ENCODE assay signal across 22 mouse cellular contexts in genomic region chr5:113459942-113460341, GRCm38 (mm10). TPM values are rescaled to one million over a fixed set of nuclear protein-coding genes. Genes with fewer than 3 reads are reported as not detected.
A peak's percentile ranks its signal among the peaks of the same experiment; 100 is the strongest.
DNase-seq lines count a peak whose midpoint lies in the region; ATAC-seq lines count a peak whose summit lies in the region.
"Had no signal": no experiment of that assay in that cellular context is flagged by ENCODE, and none has a peak within 500 bp of the region (broad histone marks: within the 10 kb centered on the region; RNA-seq: fewer than 3 reads in every experiment).

No protein-coding gene starts in this region.

- no peaks in the 10 kb centered on the region for H3K9me3 ChIP-seq in hindbrain, embryonic 11.5 days (ENCODE audit: control insufficient read depth, low read length)
- H3K9me3 ChIP-seq in hindbrain, embryonic 10.5 days = 0 out of 2 replicates have a peak, but pooled peaks cover under 1% of the 10 kb centered on the region
- no peaks in the 10 kb centered on the region for H3K9me3 ChIP-seq in midbrain, embryonic 12.5 days
- no peaks in the 10 kb centered on the region for H3K9me3 ChIP-seq in midbrain, embryonic 10.5 days (replicated peaks)
- no peaks in the 10 kb centered on the region for H3K9me3 ChIP-seq in midbrain, embryonic 16.5 days (replicated peaks; ENCODE audit: control insufficient read depth, low read length, poor library complexity, severe bottlenecking)
- H3K9me3 ChIP-seq: hindbrain, embryonic 13.5 days had no signal

- DNase-seq in cerebellum, adult 9-10 months = peak; percentile 6
- DNase-seq in cerebellum, postnatal 4 days (ENCODE audit: low spot score in 2 of 2) = no peak
- DNase-seq in hindbrain, embryonic 11.5 days (ENCODE audit: low spot score) = peak; percentile 50
- DNase-seq in hindbrain, embryonic 10.5 days (ENCODE audit: low spot score) = no peak
- no peak for DNase-seq in midbrain, embryonic 10.5 days (ENCODE audit: low spot score)
- DNase-seq in natural killer cell, adult 2 months (ENCODE audit: low spot score in 2 of 2) = no peak
- DNase-seq: adrenal gland, adult 8-10 months; adrenal gland, postnatal 36 days; B cell, adult 2 months; cerebellum, adult 11 months; cerebellum, adult 8-10 months; cerebellum, postnatal 25 days; gastrocnemius, postnatal 36 days; heart, postnatal 36 days had no signal

- H3K27ac ChIP-seq in hindbrain, embryonic 11.5 days (ENCODE audit: low read depth, low read length) = no peak overlapping the region
- no peak overlapping the region for H3K27ac ChIP-seq in hindbrain, embryonic 10.5 days
- 0 out of 2 replicates have a peak overlapping the region, but pooled peaks have one; percentile 15 for H3K27ac ChIP-seq in midbrain, embryonic 12.5 days (replicated peaks)
- no peak overlapping the region for H3K27ac ChIP-seq in midbrain, embryonic 10.5 days (replicated peaks)
- H3K27ac ChIP-seq in midbrain, embryonic 16.5 days (ENCODE audit: low read length) = no peak overlapping the region
- H3K27ac ChIP-seq: embryonic facial prominence, embryonic 13.5 days; heart, embryonic 13.5 days; hindbrain, postnatal 0 days had no signal

- WGBS in hindbrain, embryonic 11.5 days = 53% methylated on average over 7 of the region's 7 CpGs
- 59% methylated on average over 7 of the region's 7 CpGs for WGBS in hindbrain, embryonic 10.5 days
- WGBS in midbrain, embryonic 12.5 days = 55% methylated on average over 7 of the region's 7 CpGs
- 82% methylated on average over 7 of the region's 7 CpGs for WGBS in midbrain, embryonic 10.5 days
- 24% methylated on average over 7 of the region's 7 CpGs for WGBS in midbrain, embryonic 16.5 days

- ATAC-seq in hindbrain, embryonic 11.5 days (ENCODE audit: low FRiP score) = no peak
- no peak for ATAC-seq in midbrain, embryonic 12.5 days (ENCODE audit: low FRiP score, low read depth)
- ATAC-seq in midbrain, embryonic 16.5 days = peak; percentile 64; the same call in 1 of the 2 replicates
- ATAC-seq: CD4-positive, CD25-positive, alpha-beta regulatory T cell, adult 4 months; hindbrain, postnatal 0 days had no signal

- no peak overlapping the region for H3K4me3 ChIP-seq in hindbrain, embryonic 11.5 days (ENCODE audit: low read depth, low read length)
- H3K4me3 ChIP-seq in hindbrain, embryonic 10.5 days = no peak overlapping the region
- H3K4me3 ChIP-seq in midbrain, embryonic 12.5 days = no peak overlapping the region
- no peak overlapping the region for H3K4me3 ChIP-seq in midbrain, embryonic 10.5 days
- H3K4me3 ChIP-seq in midbrain, embryonic 16.5 days (ENCODE audit: low read depth, low read length) = no peak overlapping the region
- H3K4me3 ChIP-seq: embryonic facial prominence, embryonic 13.5 days; heart, embryonic 13.5 days; hindbrain, embryonic 13.5 days had no signal

- peaks cover 8% of the 10 kb centered on the region for H3K4me1 ChIP-seq in hindbrain, embryonic 11.5 days (replicated peaks; ENCODE audit: control insufficient read depth, insufficient read depth, low read length)
- peaks cover 37% of the 10 kb centered on the region for H3K4me1 ChIP-seq in hindbrain, embryonic 10.5 days (replicated peaks)
- H3K4me1 ChIP-seq in midbrain, embryonic 12.5 days = peaks cover 22% of the 10 kb centered on the region
- peaks cover 35% of the 10 kb centered on the region for H3K4me1 ChIP-seq in midbrain, embryonic 10.5 days
- H3K4me1 ChIP-seq in midbrain, embryonic 16.5 days (ENCODE audit: control insufficient read depth, insufficient read depth, low read length) = peaks cover 26% of the 10 kb centered on the region

- H3K9ac ChIP-seq in hindbrain, embryonic 11.5 days (ENCODE audit: low read depth, low read length) = no peak overlapping the region
- no peak overlapping the region for H3K9ac ChIP-seq in midbrain, embryonic 12.5 days (replicated peaks)
- no peak overlapping the region for H3K9ac ChIP-seq in midbrain, embryonic 16.5 days (ENCODE audit: low read depth, low read length)
- H3K9ac ChIP-seq: embryonic facial prominence, embryonic 13.5 days; heart, embryonic 13.5 days; hindbrain, embryonic 13.5 days had no signal

- peaks cover 4% of the 10 kb centered on the region for H3K27me3 ChIP-seq in hindbrain, embryonic 11.5 days (ENCODE audit: control insufficient read depth, insufficient read depth, low read length)
- H3K27me3 ChIP-seq in hindbrain, embryonic 10.5 days (ENCODE audit: insufficient read depth, poor library complexity, severe bottlenecking) = peaks cover 49% of the 10 kb centered on the region
- peaks cover 29% of the 10 kb centered on the region for H3K27me3 ChIP-seq in midbrain, embryonic 12.5 days
- peaks cover 42% of the 10 kb centered on the region for H3K27me3 ChIP-seq in midbrain, embryonic 10.5 days (ENCODE audit: low read depth, poor library complexity, severe bottlenecking)
- no peaks in the 10 kb centered on the region for H3K27me3 ChIP-seq in midbrain, embryonic 16.5 days (ENCODE audit: control insufficient read depth, insufficient read depth, low read depth, low read length)

- H3K4me2 ChIP-seq in hindbrain, embryonic 11.5 days (replicated peaks; ENCODE audit: low read depth, low read length) = no peak overlapping the region
- H3K4me2 ChIP-seq in midbrain, embryonic 12.5 days (replicated peaks) = no peak overlapping the region
- H3K4me2 ChIP-seq in midbrain, embryonic 16.5 days (ENCODE audit: low read length) = no peak overlapping the region
- H3K4me2 ChIP-seq: embryonic facial prominence, embryonic 13.5 days; heart, embryonic 13.5 days; hindbrain, embryonic 13.5 days had no signal

- H3K36me3 ChIP-seq in hindbrain, embryonic 11.5 days (ENCODE audit: control insufficient read depth, insufficient read depth, low read length) = no peaks in the 10 kb centered on the region
- H3K36me3 ChIP-seq in hindbrain, embryonic 10.5 days = no peaks in the 10 kb centered on the region
- no peaks in the 10 kb centered on the region for H3K36me3 ChIP-seq in midbrain, embryonic 12.5 days
- no peaks in the 10 kb centered on the region for H3K36me3 ChIP-seq in midbrain, embryonic 10.5 days
- no peaks in the 10 kb centered on the region for H3K36me3 ChIP-seq in midbrain, embryonic 16.5 days (ENCODE audit: control insufficient read depth, insufficient read depth, low read length)
- H3K36me3 ChIP-seq: embryonic facial prominence, embryonic 13.5 days; G1E; heart, embryonic 13.5 days; hindbrain, embryonic 13.5 days had no signal

RNA-seq across cellular contexts. Expression of gene Wscd2, which starts 30.2 kb away (rescaled TPM):
- 7.7 and 8.5 TPM in 2 replicates for polyA plus RNA-seq in hindbrain, embryonic 11.5 days (2014; fragmentation: Nextera tagmentation; extraction: Ambion mirVana)
- polyA plus RNA-seq in hindbrain, embryonic 10.5 days (2016; fragmentation: Nextera tagmentation; extraction: Ambion mirVana) = 13.1 and 14.5 TPM in 2 replicates
- 14.2 and 16.0 TPM in 2 replicates for polyA plus RNA-seq in midbrain, embryonic 12.5 days (2016; fragmentation: Nextera tagmentation; extraction: Ambion mirVana)
- 9.2 and 11.8 TPM in 2 replicates for polyA plus RNA-seq in midbrain, embryonic 10.5 days (2016; fragmentation: Nextera tagmentation; extraction: Ambion mirVana)
- 14.4 and 16.1 TPM in 2 replicates for polyA plus RNA-seq in midbrain, embryonic 16.5 days (2015; fragmentation: Nextera tagmentation; extraction: Ambion mirVana)
- polyA plus RNA-seq: G1E had no signal

Comparison
In these comparisons a context has a peak if more than half of its experiments do, and no peak if none do; other contexts are left out.
1. DNase-seq: peak in cerebellum, adult 9-10 months (single experiment) and hindbrain, embryonic 11.5 days (single experiment); none in cerebellum, postnatal 4 days (0 of 2), hindbrain, embryonic 10.5 days (single experiment), midbrain, embryonic 10.5 days (single experiment) and natural killer cell, adult 2 months (0 of 2).